Mouse (Mus musculus): ENCODE measurements around the gene Bptf.
"Not testable (repeated sequence)": the region's sequence is repeated elsewhere in the genome, so short reads cannot be mapped to it uniquely, and the experiment has no call there.

GRCm38 (mm10) chr11:107059634-107060033 lies 72.3 kb downstream of the Bptf start:
- not testable (repeated sequence) for TF ChIP-seq GATA1 (IDR thresholded peaks at IDR 0.05; ENCODE audit: borderline replicate concordance, low read length); FLI1 (IDR thresholded peaks at IDR 0.05; ENCODE audit: low read length)
